Mouse (Mus musculus) spleen, adult 18-20 months (tissue): ENCODE results near the gene Ccl27b.
"Not testable (repeated sequence)": the region's sequence is repeated elsewhere in the genome, so short reads cannot be mapped to it uniquely, and the experiment has no call there.

ENCODE experiments used
- DNase-seq, 2 experiments: peaks; one replicate each; pipeline ENCODE4 v3.0.0; 2022; ENCODE audit warnings: mixed read lengths in 2 of 2

Gene Ccl27b

DNA sequence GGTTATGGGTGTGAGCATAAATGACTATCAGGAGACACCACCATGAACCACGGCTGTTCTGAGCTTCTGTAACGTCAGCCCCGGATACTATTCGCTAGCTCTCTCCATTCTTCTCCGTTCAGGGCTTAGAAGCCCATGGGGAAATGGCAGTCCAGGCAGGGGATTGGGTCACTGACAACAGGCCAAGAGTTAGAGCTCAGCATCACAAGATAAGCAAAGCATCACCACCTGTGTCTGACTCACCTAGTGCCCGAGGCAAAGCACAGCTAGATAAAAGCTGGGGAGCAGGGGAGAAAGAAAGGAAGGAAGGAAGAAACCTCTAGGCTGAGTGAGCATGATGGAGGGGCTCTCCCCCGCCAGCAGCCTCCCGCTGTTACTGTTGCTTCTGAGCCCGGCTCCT is at the start of gene Ccl27b:
Ccl27b (plus strand) TSS at position 301 of the 400 bp plus-strand sequence.
- not testable (repeated sequence) for DNase-seq

- DNase-seq = not testable (repeated sequence)
Measured at GRCm38 (mm10) chr4:42611895-42612294, 43.2 kb upstream of the Ccl27b start, which contains the start of gene Gm10591. Gene Gm10591, plus strand, starts transcription at chr4:42612195.

GRCm38 (mm10) chr4:42629419-42629818 is 25.6 kb upstream of the Ccl27b start, which contains the start of gene Gm2564:
Gene Gm2564, plus strand, starts transcription at chr4:42629719.
- DNase-seq = not testable (repeated sequence)

GRCm38 (mm10) chr4:42661793-42662192 is 6.7 kb downstream of the Ccl27b start, which contains the start of gene Il11ra2:
Gene Il11ra2, minus strand, starts transcription at chr4:42661893.
- DNase-seq = not testable (repeated sequence)

- DNase-seq = not testable (repeated sequence)
Measured at GRCm38 (mm10) chr4:42675415-42675814, 20.4 kb downstream of the Ccl27b start.

GRCm38 (mm10) chr4:42679365-42679764 is 24.3 kb downstream of the Ccl27b start:
- not testable (repeated sequence) for DNase-seq

DNA sequence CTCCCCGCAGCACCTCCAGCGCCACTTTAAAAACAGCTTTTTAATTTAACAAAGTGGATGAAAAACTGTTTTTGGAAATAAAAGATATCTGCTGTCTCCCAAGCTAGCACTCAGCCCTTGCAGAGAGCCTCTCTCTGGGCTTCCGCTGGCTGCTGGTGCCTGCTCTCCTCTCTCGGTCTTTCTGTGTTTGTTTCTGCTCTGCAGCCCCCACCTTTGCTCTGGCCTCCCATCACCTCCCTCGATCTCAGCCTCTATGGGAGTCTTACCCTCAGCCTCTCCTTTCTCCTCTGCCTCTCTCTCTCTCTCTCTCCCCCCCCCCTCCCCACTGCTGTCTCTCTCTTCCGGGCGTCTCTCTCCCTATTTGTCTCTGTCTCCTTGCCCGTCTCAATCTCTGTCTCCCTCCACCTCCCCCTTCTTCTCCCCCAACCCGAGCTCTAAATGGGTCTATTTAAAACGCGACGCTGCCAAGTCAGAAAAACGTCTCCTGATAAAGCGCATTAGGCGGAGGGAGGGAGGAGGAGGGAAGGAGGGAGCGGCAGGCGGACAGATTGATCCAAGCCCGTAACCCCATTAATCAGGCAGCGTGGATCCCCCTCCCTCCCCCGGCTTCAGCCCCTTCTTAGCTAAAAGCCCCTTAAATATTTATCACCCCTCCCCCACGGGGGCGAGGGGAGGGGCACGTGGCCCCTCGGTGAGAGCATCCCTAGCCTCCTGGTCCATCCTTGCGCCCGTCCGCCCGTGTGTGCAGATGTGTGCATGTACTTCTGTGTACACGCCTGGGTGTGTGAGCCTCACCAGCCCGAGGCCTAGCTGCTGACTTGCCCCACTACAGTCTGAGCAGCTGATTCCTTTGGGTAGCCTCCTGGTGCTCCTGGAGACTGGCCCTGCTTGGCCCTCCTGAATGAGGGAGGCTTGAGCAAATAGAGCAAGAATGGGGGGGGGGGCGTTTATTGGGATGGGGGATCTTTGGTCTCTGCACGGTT is 25.6 kb downstream of the Ccl27b start:
- not testable (repeated sequence) for DNase-seq

DNA sequence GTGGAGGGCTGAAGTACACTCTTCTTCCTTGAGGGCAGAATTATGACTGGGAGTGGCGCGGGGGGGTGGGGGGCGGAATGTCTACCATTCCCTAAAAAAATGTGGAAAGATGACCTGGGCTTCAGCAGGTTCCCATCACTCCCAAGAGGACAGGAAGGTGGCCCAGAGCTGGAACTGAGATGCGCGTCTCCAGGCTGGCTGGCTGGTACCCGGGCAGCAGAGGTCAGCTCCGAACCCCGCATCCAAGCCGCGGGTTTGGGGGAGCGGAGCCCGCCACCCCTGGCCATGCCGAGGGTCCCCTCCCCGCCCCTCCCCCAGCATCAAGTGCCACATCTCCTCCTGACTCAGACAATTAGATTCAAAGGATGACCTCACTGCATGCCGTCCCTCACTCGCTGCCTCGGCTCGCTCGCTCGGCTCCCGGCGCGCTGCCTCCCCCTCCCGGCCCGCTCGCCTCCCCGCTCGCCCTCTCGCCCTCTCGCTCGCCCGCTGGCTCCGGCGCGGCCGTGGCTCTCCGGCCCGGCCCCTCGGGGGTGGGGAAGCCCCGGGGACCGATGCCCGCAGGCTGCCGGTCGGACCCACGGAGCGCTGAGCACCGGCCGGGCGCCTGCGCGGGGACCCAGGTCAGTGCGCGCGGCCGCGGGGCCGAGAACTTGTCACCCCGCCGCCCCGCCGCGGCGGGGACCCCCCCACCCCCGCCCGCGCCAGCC is 26.6 kb downstream of the Ccl27b start:
- DNase-seq = not testable (repeated sequence)

- not testable (repeated sequence) for DNase-seq
Measured at GRCm38 (mm10) chr4:42682183-42682524, 27.1 kb downstream of the Ccl27b start.
